9 mouse cellular contexts compared by ENCODE assay signal in the genomic region with DNA sequence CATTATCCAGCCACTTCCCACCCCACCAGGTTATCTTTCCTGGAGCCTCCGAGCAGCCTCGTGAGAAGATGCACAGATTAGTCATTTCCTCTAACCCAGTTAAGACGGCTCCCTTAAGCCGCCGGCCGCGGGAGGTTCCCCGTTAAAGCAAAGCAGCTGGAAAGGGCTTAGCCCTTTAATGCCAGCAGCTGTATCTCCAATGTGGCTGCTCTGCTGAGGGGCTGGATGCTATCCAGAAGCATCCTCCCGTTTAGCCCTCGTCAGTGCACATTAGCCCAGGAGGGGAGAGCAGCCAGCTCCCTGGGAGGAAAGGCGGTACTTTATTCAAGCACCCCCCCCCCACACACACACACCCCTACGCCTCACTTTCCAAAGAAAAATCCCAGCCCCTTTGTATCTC. TPM values are rescaled to one million over a fixed set of nuclear protein-coding genes. Genes with fewer than 3 reads are reported as not detected.
DNase-seq lines count a peak whose midpoint lies in the region; ATAC-seq lines count a peak whose summit lies in the region.
"Had no signal": no experiment of that assay in that cellular context is flagged by ENCODE, and none has a peak within 500 bp of the region (broad histone marks: within the 10 kb centered on the region; RNA-seq: fewer than 3 reads in every experiment).

No protein-coding gene starts in this region.

- no peak overlapping the region for H3K9ac ChIP-seq in kidney, embryonic 14.5 days (ENCODE audit: low read depth, low read length)
- H3K9ac ChIP-seq in heart, embryonic 14.5 days (ENCODE audit: low read length): no peak overlapping the region

- peaks cover 5% of the 10 kb centered on the region; the same call in 1 of the 2 replicates for H3K4me1 ChIP-seq in kidney, embryonic 14.5 days (ENCODE audit: control insufficient read depth, insufficient read depth, low read length)
- H3K4me1 ChIP-seq in heart, embryonic 14.5 days (ENCODE audit: control insufficient read depth in 2 of 2, insufficient read depth in 2 of 2, low read length in 2 of 2): peaks cover 23 to 24% of the 10 kb centered on the region in 2 experiments
- peaks cover 26% of the 10 kb centered on the region for H3K4me1 ChIP-seq in midbrain, embryonic 10.5 days

- H3K4me3 ChIP-seq in kidney, embryonic 14.5 days (ENCODE audit: low read length): no peak overlapping the region
- no peak overlapping the region for H3K4me3 ChIP-seq in heart, embryonic 14.5 days (ENCODE audit: control insufficient read depth in 1 of 2, insufficient read depth in 1 of 2, low read depth in 1 of 2, low read length in 2 of 2)
- no peak overlapping the region for H3K4me3 ChIP-seq in midbrain, embryonic 10.5 days

- 0 out of 2 replicates have a peak, but pooled peaks cover 2% of the 10 kb centered on the region for H3K36me3 ChIP-seq in kidney, embryonic 14.5 days (ENCODE audit: control insufficient read depth, insufficient read depth, low read length)
- H3K36me3 ChIP-seq in heart, embryonic 14.5 days (ENCODE audit: control insufficient read depth, insufficient read depth, low read length): peaks cover 8% of the 10 kb centered on the region
- peaks cover 9% of the 10 kb centered on the region for H3K36me3 ChIP-seq in midbrain, embryonic 10.5 days

- DNase-seq in kidney, adult 8-10 months: no peak
- DNase-seq in embryo, embryonic 10.5 days (ENCODE audit: low spot score): peak; percentile 42
- DNase-seq in midbrain, embryonic 10.5 days (ENCODE audit: low spot score): no peak
- no peak for DNase-seq in thymus, postnatal 25 days
- DNase-seq in testis, postnatal 14 days (ENCODE audit: low spot score): no peak

- no peaks in the 10 kb centered on the region for H3K9me3 ChIP-seq in kidney, embryonic 14.5 days (ENCODE audit: control insufficient read depth, low read length)
- H3K9me3 ChIP-seq in heart, embryonic 14.5 days (ENCODE audit: control insufficient read depth, low read length): no peaks in the 10 kb centered on the region
- no peaks in the 10 kb centered on the region for H3K9me3 ChIP-seq in midbrain, embryonic 10.5 days (replicated peaks)

- no peak overlapping the region for H3K27ac ChIP-seq in kidney, embryonic 14.5 days (ENCODE audit: low read depth, low read length)
- H3K27ac ChIP-seq in heart, embryonic 14.5 days (replicated peaks in 1 of 2; ENCODE audit: control insufficient read depth in 1 of 2, insufficient read depth in 1 of 2, low read depth in 2 of 2, low read length in 2 of 2): 0 out of 4 replicates have a peak overlapping the region, but pooled peaks of 1 of the 2 experiments have one; percentile 1
- H3K27ac ChIP-seq in midbrain, embryonic 10.5 days (replicated peaks): 0 out of 2 replicates have a peak overlapping the region, but pooled peaks have one; percentile 2

- ATAC-seq in kidney, embryonic 14.5 days (ENCODE audit: low FRiP score, low TSS enrichment): peak; percentile 46; the same call in 1 of the 2 replicates
- no peak for ATAC-seq in heart, embryonic 14.5 days (ENCODE audit: insufficient number of reproducible peaks, insufficient read depth, low FRiP score, low read depth)
- no peak; the same call in none of the 2 replicates for ATAC-seq in frontal cortex, adult (ENCODE audit: low TSS enrichment)

- no peaks in the 10 kb centered on the region for H3K27me3 ChIP-seq in kidney, embryonic 14.5 days (ENCODE audit: control insufficient read depth, insufficient read depth, low read length)
- no peaks in the 10 kb centered on the region; the same call in 1 of the 2 replicates for H3K27me3 ChIP-seq in heart, embryonic 14.5 days (ENCODE audit: control insufficient read depth, insufficient read depth, low read length)
- H3K27me3 ChIP-seq in midbrain, embryonic 10.5 days (ENCODE audit: low read depth, poor library complexity, severe bottlenecking): peaks cover 43% of the 10 kb centered on the region

- 6% methylated on average over 12 of the region's 12 CpGs for WGBS in kidney, embryonic 14.5 days
- WGBS in heart, embryonic 14.5 days: under 1% methylated on average over 12 of the region's 12 CpGs
- 8% methylated on average over 12 of the region's 12 CpGs for WGBS in midbrain, embryonic 10.5 days

- no peak overlapping the region for H3K4me2 ChIP-seq in kidney, embryonic 14.5 days (replicated peaks; ENCODE audit: low read depth, low read length)
- H3K4me2 ChIP-seq in heart, embryonic 14.5 days (ENCODE audit: low read length): peak overlapping the region; percentile 50

RNA-seq across cellular contexts. Expression of gene Aqp6, which starts 13.6 kb away (rescaled TPM):
- polyA plus RNA-seq in kidney, embryonic 14.5 days (2014; fragmentation: Nextera tagmentation; extraction: Ambion mirVana): not detected in 2 replicates
- not detected in 2 replicates for polyA plus RNA-seq in heart, embryonic 14.5 days (2014; fragmentation: Nextera tagmentation; extraction: Ambion mirVana)
- polyA plus RNA-seq in midbrain, embryonic 10.5 days (2016; fragmentation: Nextera tagmentation; extraction: Ambion mirVana): 0.16 TPM in 1 of 2 replicates, not detected in the other
- polyA plus RNA-seq: large intestine, adult 2 months had no signal

RNA-seq across cellular contexts. Expression of gene Aqp5, which starts 24.2 kb away (rescaled TPM):
- 0.16 and 0.27 TPM in 2 replicates for polyA plus RNA-seq in kidney, embryonic 14.5 days (2014; fragmentation: Nextera tagmentation; extraction: Ambion mirVana)
- polyA plus RNA-seq in heart, embryonic 14.5 days (2014; fragmentation: Nextera tagmentation; extraction: Ambion mirVana): 0.18 and 0.26 TPM in 2 replicates
- polyA plus RNA-seq in midbrain, embryonic 10.5 days (2016; fragmentation: Nextera tagmentation; extraction: Ambion mirVana): 0.61 TPM in 1 of 2 replicates, not detected in the other

RNA-seq across cellular contexts. Expression of gene Aqp2, which starts 35.9 kb away (rescaled TPM):
- polyA plus RNA-seq in kidney, embryonic 14.5 days (2014; fragmentation: Nextera tagmentation; extraction: Ambion mirVana): 3.7 and 5.4 TPM in 2 replicates
- not detected in 2 replicates for polyA plus RNA-seq in heart, embryonic 14.5 days (2014; fragmentation: Nextera tagmentation; extraction: Ambion mirVana)
- polyA plus RNA-seq in midbrain, embryonic 10.5 days (2016; fragmentation: Nextera tagmentation; extraction: Ambion mirVana): not detected in 2 replicates
- polyA plus RNA-seq: large intestine, adult 2 months had no signal

RNA-seq across cellular contexts. Expression of gene Racgap1, which starts 36.7 kb away (rescaled TPM):
- polyA plus RNA-seq in kidney, embryonic 14.5 days (2014; fragmentation: Nextera tagmentation; extraction: Ambion mirVana): 79.1 and 113 TPM in 2 replicates
- 94.4 and 98.7 TPM in 2 replicates for polyA plus RNA-seq in heart, embryonic 14.5 days (2014; fragmentation: Nextera tagmentation; extraction: Ambion mirVana)
- 208 and 239 TPM in 2 replicates for polyA plus RNA-seq in midbrain, embryonic 10.5 days (2016; fragmentation: Nextera tagmentation; extraction: Ambion mirVana)

RNA-seq across cellular contexts. Expression of gene Asic1, which starts 55.4 kb away (rescaled TPM):
- 0.88 and 0.90 TPM in 2 replicates for polyA plus RNA-seq in kidney, embryonic 14.5 days (2014; fragmentation: Nextera tagmentation; extraction: Ambion mirVana)
- 1.1 and 1.2 TPM in 2 replicates for polyA plus RNA-seq in heart, embryonic 14.5 days (2014; fragmentation: Nextera tagmentation; extraction: Ambion mirVana)
- polyA plus RNA-seq in midbrain, embryonic 10.5 days (2016; fragmentation: Nextera tagmentation; extraction: Ambion mirVana): 6.0 and 14.9 TPM in 2 replicates
